Mouse (Mus musculus): ENCODE measurements around the gene Bbs9. TPM values are rescaled to one million over a fixed set of nuclear protein-coding genes. Genes with fewer than 3 reads are reported as not detected.
"Not testable (repeated sequence)": the region's sequence is repeated elsewhere in the genome, so short reads cannot be mapped to it uniquely, and the experiment has no call there.

Bbs9 gene
- total RNA-seq, 1 experiment from 2014 or later: 16.9 TPM

DNA sequence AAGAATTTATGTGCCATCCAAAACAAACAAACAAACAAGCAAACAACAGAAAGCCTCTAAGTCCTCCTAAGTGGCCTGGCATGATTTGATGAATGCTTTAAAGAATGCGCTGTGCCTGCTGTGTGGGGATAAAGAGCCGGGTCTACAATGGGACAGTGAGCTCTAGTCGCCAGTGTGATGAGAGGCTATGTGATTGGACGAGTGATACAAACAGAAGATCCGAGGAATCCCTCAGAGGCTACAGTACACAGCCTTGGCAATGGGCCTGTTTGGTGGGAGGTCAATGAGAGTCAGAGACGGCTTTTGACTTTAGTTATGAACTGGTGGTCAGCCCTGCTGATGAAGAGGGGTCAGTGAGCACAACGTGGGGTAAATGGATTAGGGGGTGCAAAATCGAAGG lies 349.4 kb downstream of the Bbs9 start:
- no peak for ATAC-seq (replicated peaks; ENCODE audit: low read depth, poor library complexity, severe bottlenecking)

DNA sequence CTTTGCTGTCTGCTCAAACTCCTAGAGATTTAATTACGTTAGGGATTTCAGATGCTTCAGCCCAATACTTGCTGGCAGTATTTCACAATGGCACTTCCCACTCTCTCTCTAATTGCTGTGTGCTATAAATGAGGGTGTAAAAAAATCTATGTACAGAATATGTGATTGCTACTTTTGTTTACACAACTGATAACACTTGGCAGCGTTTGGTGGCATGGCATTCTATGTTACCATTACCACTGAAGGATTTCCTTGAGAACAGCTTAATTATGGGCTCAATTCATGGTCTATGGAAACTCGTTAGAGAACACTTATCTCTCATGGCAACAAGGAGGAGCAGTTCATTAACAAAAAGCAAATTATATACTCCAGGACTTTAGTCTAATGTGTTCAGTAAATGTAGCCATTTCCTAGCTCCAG lies 351.1 kb downstream of the Bbs9 start:
- no peak for ATAC-seq (replicated peaks; ENCODE audit: low read depth, poor library complexity, severe bottlenecking)

DNA sequence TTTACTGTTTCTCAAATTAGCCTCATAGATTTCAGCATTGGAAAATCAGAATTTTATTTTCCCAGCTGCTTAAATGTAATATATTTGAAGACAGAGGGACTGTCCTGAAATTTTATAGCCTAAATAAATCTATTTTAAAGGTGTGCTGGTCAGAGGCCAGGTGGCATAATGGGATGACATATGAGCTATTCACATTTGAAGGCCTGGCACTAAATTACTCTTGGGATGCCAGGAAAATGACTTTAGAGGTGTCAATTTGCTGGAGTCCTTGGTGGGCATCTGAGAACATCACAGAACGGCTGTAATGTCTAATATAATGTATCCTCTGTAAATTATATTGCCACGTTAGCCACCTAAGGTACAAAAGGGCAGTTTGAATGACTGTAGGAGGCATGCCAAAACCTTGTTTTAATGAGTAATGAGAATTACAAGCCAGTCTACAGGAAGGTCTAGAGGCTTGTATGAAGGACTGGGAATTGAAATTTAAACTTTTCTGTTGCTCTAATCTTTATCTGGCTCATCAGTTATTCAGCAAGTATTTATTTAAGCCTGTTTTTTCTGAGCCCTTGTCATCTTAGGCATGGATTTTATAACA lies 351.8 kb downstream of the Bbs9 start:
- no peak for ATAC-seq (replicated peaks; ENCODE audit: low read depth, poor library complexity, severe bottlenecking)

DNA sequence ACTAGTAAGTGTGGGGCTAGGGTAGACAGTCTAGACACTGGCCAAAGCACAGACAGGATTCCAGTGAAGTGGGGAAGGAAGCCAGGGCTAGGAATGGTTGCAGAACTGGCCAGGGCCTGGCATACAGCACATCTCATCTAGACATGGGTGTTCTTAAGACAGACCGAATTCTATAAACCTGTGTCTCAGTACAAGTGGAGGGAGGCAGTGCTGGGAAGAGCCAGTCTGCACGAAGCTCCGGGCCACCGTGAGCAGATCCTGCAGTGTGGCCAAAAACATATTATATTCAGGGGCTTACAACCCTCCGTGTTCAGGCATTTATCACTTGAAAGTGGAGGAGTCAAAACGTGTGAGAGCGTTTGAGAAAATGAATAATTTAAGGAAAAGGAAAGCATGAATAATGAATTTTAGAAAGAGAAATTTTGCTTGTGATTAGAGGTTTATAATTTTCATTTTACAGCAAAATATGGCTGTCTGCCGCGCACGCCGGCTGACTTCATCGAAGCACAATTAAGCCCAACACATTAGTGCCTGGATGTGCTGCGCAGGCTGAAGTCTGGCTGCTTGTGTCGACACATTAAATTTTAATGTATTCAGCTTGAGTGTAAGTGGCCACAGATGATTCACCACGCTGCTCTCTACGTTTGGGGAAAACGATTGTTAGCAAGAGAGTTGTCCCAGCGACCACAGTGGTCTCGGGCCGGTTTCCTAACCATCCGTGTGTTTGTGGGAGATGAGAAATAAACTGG lies 353.9 kb downstream of the Bbs9 start:
- no peak for ATAC-seq (replicated peaks; ENCODE audit: low read depth, poor library complexity, severe bottlenecking)

DNA sequence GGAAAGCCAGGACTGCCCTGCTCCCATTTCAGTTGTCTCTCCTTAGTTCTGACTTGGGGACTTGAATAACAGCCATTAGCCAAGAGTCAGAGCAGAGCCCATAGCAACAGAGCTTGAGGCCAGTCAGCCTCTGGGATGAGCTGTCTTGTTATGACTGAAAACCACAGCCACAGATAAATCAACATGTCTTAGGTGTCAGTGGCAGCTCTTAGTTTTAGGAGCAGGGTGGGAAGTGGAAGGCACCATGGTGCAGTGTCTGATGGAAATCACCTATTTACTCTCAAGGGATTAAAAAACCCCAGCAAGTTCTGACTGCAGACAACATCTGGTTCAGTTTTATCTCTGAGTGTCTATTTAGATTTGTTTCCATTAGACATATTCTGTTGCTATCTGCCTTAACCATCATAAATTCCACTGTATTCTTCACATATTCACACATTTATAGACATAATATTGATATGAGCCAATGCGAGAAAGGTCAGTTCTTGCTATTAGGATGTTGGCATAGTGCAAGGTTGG lies 359.5 kb downstream of the Bbs9 start:
- ATAC-seq (replicated peaks; ENCODE audit: low read depth, poor library complexity, severe bottlenecking): no peak

DNA sequence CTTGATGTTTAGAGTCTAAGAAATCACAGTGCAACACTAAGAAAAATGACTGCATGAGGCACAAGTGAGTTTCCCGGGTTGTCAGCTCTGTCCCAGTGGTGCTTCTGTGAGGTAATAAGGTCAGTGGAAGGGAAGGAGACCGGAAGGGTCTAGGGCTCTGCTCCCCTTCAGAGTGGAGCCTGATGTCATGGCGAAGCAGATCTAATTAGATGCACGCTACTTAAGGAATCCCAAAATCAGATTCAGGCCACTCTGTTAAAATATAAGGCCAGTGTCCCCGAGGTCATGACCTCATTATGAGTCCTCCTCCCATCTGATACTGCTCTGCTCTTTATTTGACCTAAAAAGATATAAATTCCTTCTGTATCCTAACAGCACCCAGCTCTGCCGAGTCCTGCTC lies 361.5 kb downstream of the Bbs9 start:
- no peak for ATAC-seq (replicated peaks; ENCODE audit: low read depth, poor library complexity, severe bottlenecking)

DNA sequence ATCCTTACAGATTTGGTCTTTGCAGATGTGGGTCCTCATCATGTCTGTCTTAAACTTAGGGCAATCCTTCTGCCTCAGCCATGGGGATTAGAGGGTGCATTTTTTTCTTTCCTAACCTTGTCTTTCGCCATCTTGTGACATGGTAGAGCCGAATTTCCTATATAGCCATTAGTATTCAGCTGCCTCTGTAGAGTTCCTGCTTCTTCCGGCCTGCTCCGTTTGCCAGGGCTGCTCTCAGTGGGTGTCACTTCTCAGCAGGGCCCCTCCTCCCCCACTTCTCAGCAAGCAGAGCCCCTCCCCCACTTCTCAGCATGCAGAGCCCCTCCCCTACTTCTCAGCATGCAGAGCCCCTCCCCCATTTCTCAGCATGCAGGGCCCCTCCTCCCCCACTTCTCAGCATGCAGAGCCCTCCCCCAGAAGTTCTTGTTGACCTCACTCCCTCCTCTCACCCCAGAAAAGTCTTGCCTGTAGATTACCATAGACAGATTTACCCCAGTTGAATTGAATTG lies 362.2 kb downstream of the Bbs9 start:
- no peak for ATAC-seq (replicated peaks; ENCODE audit: low read depth, poor library complexity, severe bottlenecking)

DNA sequence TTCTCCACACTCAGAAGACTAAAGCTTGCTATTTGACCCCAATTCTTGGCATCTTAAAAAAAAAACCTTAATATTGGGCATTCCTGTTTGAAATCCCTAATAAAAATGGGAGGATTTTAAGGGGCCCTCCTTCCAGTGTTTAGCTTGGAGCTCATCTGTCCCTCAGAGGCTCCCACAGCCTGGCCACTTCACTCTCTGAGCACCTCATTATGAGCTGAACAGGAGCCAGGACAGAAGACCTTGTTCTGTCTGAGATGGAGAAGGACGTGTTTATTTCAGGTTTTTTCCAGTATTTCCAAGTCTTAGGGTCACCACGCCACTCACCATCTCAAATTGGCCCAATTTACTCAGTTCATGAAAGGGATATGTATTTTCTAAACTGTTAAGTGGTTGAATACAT lies 370.5 kb downstream of the Bbs9 start:
- no peak for ATAC-seq (replicated peaks; ENCODE audit: low read depth, poor library complexity, severe bottlenecking)

DNA sequence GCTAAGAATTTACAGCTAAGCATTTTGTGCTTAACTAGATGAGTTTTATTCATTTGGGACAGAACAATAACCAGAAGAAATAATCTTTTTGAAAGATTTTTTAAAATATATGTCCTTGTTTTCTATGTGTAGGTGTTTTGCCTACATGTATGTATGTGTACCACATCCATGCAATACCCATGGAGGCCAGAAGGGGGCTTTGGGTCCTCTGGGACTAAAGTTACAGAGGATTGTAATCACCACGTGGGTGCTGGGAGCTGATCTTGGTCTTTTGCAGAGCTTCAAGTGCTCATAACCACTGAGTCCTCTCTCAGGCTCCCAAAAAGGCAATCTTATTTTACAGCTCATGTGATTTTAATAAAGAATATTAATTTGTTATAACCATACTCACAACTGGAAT lies 371.3 kb downstream of the Bbs9 start:
- no peak for ATAC-seq (replicated peaks; ENCODE audit: low read depth, poor library complexity, severe bottlenecking)

DNA sequence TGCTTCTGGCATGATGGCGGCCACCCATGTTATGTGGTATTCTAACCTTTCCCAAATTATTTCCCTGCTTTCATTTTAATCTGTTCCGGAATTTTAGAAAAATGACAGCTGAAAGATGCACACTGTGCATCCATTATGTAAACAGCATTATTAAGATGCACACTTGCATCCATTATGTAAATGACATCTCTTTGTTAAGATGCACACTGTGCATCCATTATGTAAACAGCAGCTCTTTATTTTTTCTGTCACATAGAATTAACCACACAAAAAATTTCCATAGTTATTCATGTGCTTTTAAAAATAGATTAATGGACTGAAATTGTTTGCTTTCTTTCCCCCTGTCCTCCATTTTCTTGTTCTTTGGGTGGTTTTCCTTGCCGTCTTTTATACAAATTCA lies 373.3 kb downstream of the Bbs9 start:
- no peak for ATAC-seq (replicated peaks; ENCODE audit: low read depth, poor library complexity, severe bottlenecking)

DNA sequence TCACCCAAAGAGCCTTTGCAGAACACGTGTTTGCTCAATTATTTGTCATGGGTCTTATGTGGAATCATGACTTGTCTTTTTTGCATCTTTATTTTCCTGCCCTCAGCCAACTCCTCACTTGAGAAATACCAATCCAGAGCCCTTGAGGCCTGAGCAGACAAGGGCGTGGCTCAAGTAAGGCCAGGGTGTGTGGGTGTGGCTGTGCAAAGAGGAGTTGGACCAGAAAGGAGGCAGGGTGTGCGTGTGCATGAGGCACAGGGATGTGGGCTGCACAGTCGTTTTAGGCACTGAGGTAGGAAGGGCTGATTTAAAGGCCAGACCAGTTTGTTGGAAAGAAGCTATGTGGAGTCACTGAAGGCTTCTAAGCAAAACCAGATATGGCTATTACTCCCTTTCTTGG lies 373.7 kb downstream of the Bbs9 start:
- ATAC-seq (replicated peaks; ENCODE audit: low read depth, poor library complexity, severe bottlenecking): no peak

DNA sequence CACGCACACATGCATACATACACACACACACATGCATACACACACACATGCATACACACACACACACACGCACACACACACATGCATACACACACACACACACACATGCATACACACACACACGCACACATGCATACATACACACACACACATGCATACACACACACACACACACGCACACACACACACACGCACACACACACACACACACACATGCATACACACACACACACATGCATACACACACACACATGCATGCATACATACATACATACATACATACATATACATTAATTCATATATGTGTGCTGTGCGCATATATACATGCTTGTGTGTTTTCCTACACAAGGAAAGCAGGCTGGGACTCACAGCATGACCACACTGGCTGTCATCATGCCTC lies 393.6 kb downstream of the Bbs9 start:
- not testable (repeated sequence) for ATAC-seq (replicated peaks; ENCODE audit: low read depth, poor library complexity, severe bottlenecking)

DNA sequence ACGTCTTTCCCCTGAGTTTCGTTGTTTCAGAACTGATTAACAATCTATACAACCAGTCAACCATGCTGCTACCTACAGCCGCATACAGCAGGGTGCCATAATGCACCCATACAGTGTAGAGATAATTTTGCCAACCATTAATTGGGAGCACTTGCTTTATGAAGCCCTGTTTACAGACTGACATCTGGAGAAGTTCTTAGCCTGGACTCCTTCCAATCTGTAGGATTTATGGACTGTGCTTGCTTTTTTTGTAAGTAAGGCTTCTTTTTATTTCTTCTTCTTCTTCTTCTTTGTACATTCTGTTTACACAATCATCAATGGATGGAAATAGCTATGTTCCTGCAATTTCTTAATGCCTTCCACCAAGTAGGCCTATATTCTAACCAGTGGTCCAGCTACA lies 395.1 kb downstream of the Bbs9 start:
- ATAC-seq (replicated peaks; ENCODE audit: low read depth, poor library complexity, severe bottlenecking): no peak

DNA sequence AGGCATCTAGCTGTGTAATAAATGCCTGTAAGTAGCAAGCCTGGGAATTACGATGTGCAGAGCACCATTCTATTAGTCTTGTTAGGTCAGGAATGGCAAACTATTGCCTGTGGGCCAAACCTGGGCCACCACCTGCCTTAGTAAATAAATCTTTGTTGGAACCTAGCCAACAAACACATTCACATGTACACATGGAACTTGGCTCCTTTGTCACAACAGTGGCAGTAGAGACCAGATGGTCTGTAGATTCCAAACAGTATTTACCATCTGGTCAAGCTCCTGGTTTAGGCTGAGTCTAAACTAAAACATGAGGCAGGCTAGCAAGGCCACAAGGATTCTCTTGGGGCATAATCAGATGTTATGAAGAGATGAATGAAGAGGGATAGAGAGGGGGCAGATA lies 399.7 kb downstream of the Bbs9 start:
- no peak for ATAC-seq (replicated peaks; ENCODE audit: low read depth, poor library complexity, severe bottlenecking)

DNA sequence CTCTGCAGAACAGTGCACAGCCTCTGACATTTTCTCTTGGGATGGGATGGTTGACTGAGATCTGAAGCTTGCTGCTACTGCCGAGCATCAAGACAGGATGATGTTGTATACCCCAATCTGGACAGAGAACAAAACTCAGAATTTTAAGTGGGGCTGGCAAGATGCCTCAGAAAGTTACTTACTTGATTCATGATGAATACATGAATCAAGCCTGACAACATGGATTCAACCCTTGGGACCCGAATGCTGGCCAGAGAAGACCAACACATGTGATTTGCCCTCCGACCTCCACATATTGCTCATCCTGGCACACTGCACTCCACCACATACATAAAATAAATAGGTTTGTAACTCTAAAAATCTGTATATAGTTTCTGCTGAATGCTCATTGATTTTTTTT lies 403.8 kb downstream of the Bbs9 start:
- ATAC-seq (replicated peaks; ENCODE audit: low read depth, poor library complexity, severe bottlenecking): no peak

DNA sequence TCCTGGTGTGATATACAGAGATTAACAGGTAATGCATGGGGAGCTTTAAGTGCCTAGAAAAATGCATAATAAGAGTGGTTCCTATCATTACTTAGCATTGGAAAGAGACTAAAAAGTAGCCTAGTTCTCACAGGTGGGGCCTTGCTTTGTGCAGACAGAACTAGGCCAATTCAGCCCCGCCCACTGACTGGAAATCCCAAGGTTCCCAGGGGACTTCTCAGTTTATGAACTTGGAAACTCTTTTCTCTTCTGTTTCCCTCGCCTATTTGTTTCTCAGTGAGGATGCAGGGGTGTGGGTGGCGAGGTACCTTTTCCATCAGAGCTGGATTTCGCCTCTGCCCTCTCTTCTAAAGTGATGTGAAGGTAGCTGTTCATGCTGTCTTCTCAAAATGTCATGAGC lies 410.8 kb downstream of the Bbs9 start:
- no peak for ATAC-seq (replicated peaks; ENCODE audit: low read depth, poor library complexity, severe bottlenecking)

DNA sequence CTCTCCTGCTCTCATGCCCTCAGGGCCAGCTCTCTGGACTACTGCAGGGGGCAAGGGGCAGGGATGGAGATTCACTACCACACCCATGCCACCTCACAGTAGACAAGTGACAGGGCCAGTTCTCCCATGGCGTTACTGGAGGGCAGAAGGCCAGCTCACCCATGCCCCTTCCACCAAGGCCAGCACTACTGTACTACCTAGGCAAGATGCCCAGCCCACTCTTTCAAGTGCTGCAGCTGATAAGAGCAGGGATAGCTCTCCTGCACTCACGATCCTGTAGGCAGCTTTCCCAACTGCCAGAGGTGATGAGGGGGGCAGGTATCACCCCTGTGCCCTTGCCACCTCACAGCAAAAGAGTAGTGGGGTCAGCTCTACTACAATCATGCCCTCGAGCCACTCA lies 429.9 kb downstream of the Bbs9 start:
- no peak for ATAC-seq (replicated peaks; ENCODE audit: low read depth, poor library complexity, severe bottlenecking)

DNA sequence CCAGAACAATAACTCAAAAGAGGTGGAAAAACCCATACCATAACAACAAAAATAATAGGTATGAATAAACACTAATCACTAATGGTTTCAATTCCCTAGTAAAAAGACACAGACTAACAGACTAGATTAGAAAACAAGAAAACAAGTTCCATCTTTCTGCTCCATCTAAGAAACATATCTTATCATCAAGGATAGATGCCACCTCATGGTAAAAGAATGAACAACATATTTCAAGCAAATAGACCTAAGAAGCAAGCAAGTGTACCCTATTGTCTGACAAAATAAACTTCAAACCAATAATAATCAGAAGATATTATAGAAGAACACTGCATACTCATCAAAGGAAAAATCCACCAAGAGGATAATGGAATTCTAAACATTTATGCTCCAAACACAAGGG lies 441.3 kb downstream of the Bbs9 start:
- ATAC-seq (replicated peaks; ENCODE audit: low read depth, poor library complexity, severe bottlenecking): no peak

DNA sequence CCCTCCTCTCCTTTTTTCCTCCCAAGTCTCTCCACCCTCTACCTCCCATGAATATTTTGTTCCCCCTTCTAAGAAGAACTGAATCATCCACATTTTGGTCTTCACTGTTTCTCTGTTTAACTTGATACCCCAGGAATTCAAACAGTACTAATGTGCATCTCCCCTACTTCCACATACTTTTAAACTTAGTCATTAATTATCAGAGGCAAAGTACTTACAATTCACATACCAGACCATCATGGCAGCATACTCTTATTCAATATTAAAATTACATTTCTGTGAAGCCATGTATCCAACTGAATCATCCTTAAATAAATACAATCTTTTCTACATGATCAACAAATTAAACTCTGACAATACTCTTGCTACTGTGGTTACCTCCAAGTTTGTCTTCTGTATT lies 460.1 kb downstream of the Bbs9 start:
- no peak for ATAC-seq (replicated peaks; ENCODE audit: low read depth, poor library complexity, severe bottlenecking)
